Mouse (Mus musculus): ENCODE data around the gene Atp2b4. TPM values are rescaled to one million over a fixed set of nuclear protein-coding genes. Genes with fewer than 3 reads are reported as not detected.

Atp2b4 gene
- polyA plus RNA-seq (2014; fragmentation: Nextera tagmentation; extraction: Ambion mirVana) = 5.8 and 7.4 TPM in 2 replicates

DNA sequence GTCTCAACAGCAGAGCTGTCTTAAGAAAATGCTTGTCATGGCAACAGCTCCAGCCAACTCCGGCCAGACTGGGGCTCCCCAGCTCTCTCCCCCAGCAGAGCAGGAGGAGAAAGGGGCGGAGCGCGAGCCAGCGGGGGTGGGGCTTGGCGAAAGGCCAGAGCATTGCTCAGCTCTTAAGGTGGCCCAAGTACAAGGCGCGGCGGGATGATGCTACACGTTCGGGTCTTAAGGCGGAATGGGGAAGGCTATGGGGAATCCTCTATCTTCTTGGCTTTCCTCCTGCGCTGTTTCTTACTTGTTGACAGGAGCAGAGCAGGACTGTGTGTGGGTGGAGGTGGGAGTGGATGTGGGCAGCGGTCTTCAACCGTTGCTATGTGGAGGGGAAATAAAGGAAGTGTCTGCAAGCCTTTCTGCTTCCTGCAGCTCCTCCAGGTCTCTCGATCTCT lies at the start of gene Atp2b4:
TSS of gene Atp2b4 (minus strand) at position 94 of the 446 bp plus-strand sequence.
- 0% methylated on average over 16 of the region's 16 CpGs for WGBS
- H3K9ac ChIP-seq (ENCODE audit: low read length) = peak within 1 kb of the TSS; percentile 56
- H3K4me3 ChIP-seq (ENCODE audit: low read depth, low read length) = peak within 1 kb of the TSS; percentile 53
- DNase-seq (ENCODE audit: low spot score) (peak; percentile 94), ATAC-seq (ENCODE audit: insufficient number of reproducible peaks, low FRiP score, low TSS enrichment, low read depth) (peak; percentile 80)
- no peak within 1 kb of the TSS for H3K27ac ChIP-seq (replicated peaks; ENCODE audit: low read depth, low read length)
- 0 out of 2 replicates have a peak, but pooled peaks cover 2% of the 10 kb centered on the region for H3K27me3 ChIP-seq (ENCODE audit: control insufficient read depth, insufficient read depth, low read length)
- peaks cover 12% of the 10 kb centered on the region for H3K4me1 ChIP-seq (ENCODE audit: control insufficient read depth, insufficient read depth, low read length)
- no peaks in the 10 kb centered on the region for H3K36me3 ChIP-seq (ENCODE audit: control insufficient read depth, insufficient read depth, low read length)
- peak within 1 kb of the TSS; percentile 95 for H3K4me2 ChIP-seq (ENCODE audit: low read depth, severe bottlenecking)
- no peaks in the 10 kb centered on the region for H3K9me3 ChIP-seq (ENCODE audit: control insufficient read depth, low read length)

DNA sequence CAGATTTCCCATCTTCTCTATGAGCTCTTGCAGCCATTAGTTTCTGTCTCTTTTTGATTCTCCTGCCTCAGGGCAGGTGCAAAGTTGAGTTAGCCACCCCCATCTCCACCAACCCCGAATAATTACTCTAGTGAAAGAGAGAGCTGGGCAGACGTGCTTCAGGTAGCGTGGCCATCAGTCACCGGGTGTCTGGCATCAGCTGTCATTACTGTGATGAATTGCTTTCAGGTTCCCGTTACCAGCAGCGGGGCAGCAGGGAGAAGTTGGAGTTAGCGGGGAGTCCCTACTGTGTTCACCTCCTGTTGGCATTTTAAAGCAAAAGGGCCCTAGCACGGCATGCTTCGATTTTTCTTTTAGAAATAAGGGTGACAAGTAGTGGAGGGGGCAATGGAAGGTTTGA lies 43.9 kb upstream of the Atp2b4 start:
- DNase-seq (ENCODE audit: low spot score) = no peak
- ATAC-seq (ENCODE audit: insufficient number of reproducible peaks, low FRiP score, low TSS enrichment, low read depth) = no peak
- no peak overlapping the region for H3K4me2 ChIP-seq (ENCODE audit: low read depth, severe bottlenecking)
- 11% methylated on average over 9 of the region's 9 CpGs for WGBS
- no peak overlapping the region for H3K4me3 ChIP-seq (ENCODE audit: low read depth, low read length)
- H3K27me3 ChIP-seq (ENCODE audit: control insufficient read depth, insufficient read depth, low read length) = no peaks in the 10 kb centered on the region
- H3K9me3 ChIP-seq (ENCODE audit: control insufficient read depth, low read length) = no peaks in the 10 kb centered on the region
- no peak overlapping the region for H3K9ac ChIP-seq (ENCODE audit: low read length)
- no peaks in the 10 kb centered on the region for H3K36me3 ChIP-seq (ENCODE audit: control insufficient read depth, insufficient read depth, low read length)
- H3K27ac ChIP-seq (replicated peaks; ENCODE audit: low read depth, low read length) = no peak overlapping the region
- H3K4me1 ChIP-seq (ENCODE audit: control insufficient read depth, insufficient read depth, low read length) = no peaks in the 10 kb centered on the region

DNA sequence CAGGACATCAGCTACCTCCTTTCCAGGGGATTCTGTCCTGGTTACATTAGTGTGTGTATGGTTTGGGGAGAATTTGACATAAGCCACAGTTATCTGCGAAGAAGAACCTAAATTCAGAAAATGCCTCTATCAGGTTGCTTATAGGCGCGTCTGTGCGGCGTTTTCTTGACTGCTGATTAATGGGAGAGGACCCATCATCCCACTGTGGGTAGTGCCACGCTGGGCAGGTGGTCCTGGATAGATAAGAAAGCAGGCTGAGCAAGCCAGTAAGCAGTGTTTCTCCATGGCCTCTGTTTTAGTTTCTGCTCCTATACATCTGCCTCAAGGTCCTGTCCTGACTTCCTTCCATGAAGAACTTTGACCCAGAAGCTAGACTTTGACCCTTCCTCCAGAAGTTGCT lies 43.1 kb upstream of the Atp2b4 start:
- Histone ChIP-seq H3K4me2 (ENCODE audit: low read depth, severe bottlenecking) (no peak overlapping the region), H3K4me1 (ENCODE audit: control insufficient read depth, insufficient read depth, low read length) (no peaks in the 10 kb centered on the region), H3K9ac (ENCODE audit: low read length) (no peak overlapping the region), H3K9me3 (ENCODE audit: control insufficient read depth, low read length) (no peaks in the 10 kb centered on the region), H3K36me3 (ENCODE audit: control insufficient read depth, insufficient read depth, low read length) (no peaks in the 10 kb centered on the region), H3K4me3 (ENCODE audit: low read depth, low read length) (no peak overlapping the region), H3K27ac (replicated peaks; ENCODE audit: low read depth, low read length) (no peak overlapping the region), H3K27me3 (ENCODE audit: control insufficient read depth, insufficient read depth, low read length) (no peaks in the 10 kb centered on the region)
- ATAC-seq (ENCODE audit: insufficient number of reproducible peaks, low FRiP score, low TSS enrichment, low read depth) (no peak), DNase-seq (ENCODE audit: low spot score) (no peak)
- WGBS = 86% methylated on average over 6 of the region's 6 CpGs

DNA sequence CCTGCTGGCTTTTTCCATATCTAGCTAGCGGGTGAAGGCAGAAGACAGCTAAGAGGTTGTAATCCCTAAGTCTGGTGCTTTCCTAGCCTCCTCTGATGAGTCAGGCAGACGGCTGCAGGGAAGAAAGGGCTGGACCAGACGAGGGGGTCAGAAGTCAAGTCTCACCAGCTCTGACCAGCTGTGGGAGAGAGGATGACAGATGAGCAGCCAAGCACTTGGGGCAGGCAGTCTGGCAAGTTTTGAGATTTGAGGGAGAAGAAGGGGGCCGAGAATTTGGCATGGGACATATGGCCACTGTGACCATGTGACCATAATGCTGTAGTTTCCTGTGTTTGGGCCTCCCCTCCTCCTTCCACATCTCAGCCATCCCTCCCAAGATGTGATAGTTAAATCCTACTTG lies 42.5 kb upstream of the Atp2b4 start:
- ATAC-seq (ENCODE audit: insufficient number of reproducible peaks, low FRiP score, low TSS enrichment, low read depth) (no peak), DNase-seq (ENCODE audit: low spot score) (no peak)
- no peak overlapping the region for H3K4me2 ChIP-seq (ENCODE audit: low read depth, severe bottlenecking)
- H3K9me3 ChIP-seq (ENCODE audit: control insufficient read depth, low read length) = no peaks in the 10 kb centered on the region
- H3K4me3 ChIP-seq (ENCODE audit: low read depth, low read length) = no peak overlapping the region
- no peak overlapping the region for H3K27ac ChIP-seq (replicated peaks; ENCODE audit: low read depth, low read length)
- no peak overlapping the region for H3K9ac ChIP-seq (ENCODE audit: low read length)
- H3K27me3 ChIP-seq (ENCODE audit: control insufficient read depth, insufficient read depth, low read length) = no peaks in the 10 kb centered on the region
- H3K4me1 ChIP-seq (ENCODE audit: control insufficient read depth, insufficient read depth, low read length) = no peaks in the 10 kb centered on the region
- WGBS = 8% methylated on average over 4 of the region's 4 CpGs
- H3K36me3 ChIP-seq (ENCODE audit: control insufficient read depth, insufficient read depth, low read length) = no peaks in the 10 kb centered on the region

GRCm38 (mm10) chr1:133842074-133842725 lies 41.4 kb upstream of the Atp2b4 start:
- WGBS = 72% methylated on average over 11 of the region's 11 CpGs
- no peaks in the 10 kb centered on the region for H3K27me3 ChIP-seq (ENCODE audit: control insufficient read depth, insufficient read depth, low read length)
- H3K4me2 ChIP-seq (ENCODE audit: low read depth, severe bottlenecking) = no peak overlapping the region
- H3K4me1 ChIP-seq (ENCODE audit: control insufficient read depth, insufficient read depth, low read length) = no peaks in the 10 kb centered on the region
- no peak overlapping the region for H3K27ac ChIP-seq (replicated peaks; ENCODE audit: low read depth, low read length)
- DNase-seq (ENCODE audit: low spot score) = no peak
- no peak overlapping the region for H3K9ac ChIP-seq (ENCODE audit: low read length)
- no peaks in the 10 kb centered on the region for H3K36me3 ChIP-seq (ENCODE audit: control insufficient read depth, insufficient read depth, low read length)
- no peak overlapping the region for H3K4me3 ChIP-seq (ENCODE audit: low read depth, low read length)
- H3K9me3 ChIP-seq (ENCODE audit: control insufficient read depth, low read length) = no peaks in the 10 kb centered on the region
- no peak for ATAC-seq (ENCODE audit: insufficient number of reproducible peaks, low FRiP score, low TSS enrichment, low read depth)

DNA sequence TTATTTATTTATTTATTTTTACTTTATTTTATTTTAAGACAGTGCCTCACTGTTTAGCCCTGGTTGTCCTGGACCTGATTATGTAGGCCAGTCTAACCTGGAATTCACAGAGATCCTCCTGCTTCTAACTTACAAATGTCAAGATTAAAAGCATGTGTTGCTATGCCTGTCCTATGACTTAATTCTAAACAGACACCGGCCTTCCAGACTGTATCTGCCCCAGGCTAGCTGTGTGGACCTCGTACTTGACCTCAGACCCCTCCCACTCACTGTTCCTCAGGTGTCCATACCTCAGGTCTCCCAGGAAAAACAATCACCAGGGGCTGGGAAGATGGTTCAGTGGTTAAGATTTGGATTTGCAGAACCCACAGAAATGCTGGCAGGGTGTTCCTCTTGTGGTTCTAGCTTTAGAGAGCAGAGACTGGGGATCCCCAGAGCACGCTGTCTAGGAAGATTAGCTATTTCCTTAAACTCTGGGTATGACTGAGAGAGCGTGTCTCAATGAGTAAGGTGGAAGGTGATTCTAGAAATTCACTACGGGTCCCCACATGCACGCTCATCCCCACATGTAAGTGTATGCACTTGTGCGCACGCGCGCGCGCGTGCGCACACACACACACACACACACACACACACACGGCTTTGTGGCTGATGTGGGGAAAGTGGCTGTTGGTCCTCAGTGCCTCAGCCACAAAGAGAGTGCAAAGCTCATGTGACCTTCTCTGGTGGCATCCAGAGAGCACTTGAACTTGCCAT lies 40.5 kb upstream of the Atp2b4 start:
- H3K9ac ChIP-seq (ENCODE audit: low read length) = no peak overlapping the region
- H3K36me3 ChIP-seq (ENCODE audit: control insufficient read depth, insufficient read depth, low read length) = no peaks in the 10 kb centered on the region
- DNase-seq (ENCODE audit: low spot score) (no peak), ATAC-seq (ENCODE audit: insufficient number of reproducible peaks, low FRiP score, low TSS enrichment, low read depth) (no peak)
- no peaks in the 10 kb centered on the region for H3K4me1 ChIP-seq (ENCODE audit: control insufficient read depth, insufficient read depth, low read length)
- no peak overlapping the region for H3K4me3 ChIP-seq (ENCODE audit: low read depth, low read length)
- H3K27ac ChIP-seq (replicated peaks; ENCODE audit: low read depth, low read length) = no peak overlapping the region
- H3K27me3 ChIP-seq (ENCODE audit: control insufficient read depth, insufficient read depth, low read length) = no peaks in the 10 kb centered on the region
- 80% methylated on average over 15 of the region's 15 CpGs for WGBS
- no peaks in the 10 kb centered on the region for H3K9me3 ChIP-seq (ENCODE audit: control insufficient read depth, low read length)
- no peak overlapping the region for H3K4me2 ChIP-seq (ENCODE audit: low read depth, severe bottlenecking)

DNA sequence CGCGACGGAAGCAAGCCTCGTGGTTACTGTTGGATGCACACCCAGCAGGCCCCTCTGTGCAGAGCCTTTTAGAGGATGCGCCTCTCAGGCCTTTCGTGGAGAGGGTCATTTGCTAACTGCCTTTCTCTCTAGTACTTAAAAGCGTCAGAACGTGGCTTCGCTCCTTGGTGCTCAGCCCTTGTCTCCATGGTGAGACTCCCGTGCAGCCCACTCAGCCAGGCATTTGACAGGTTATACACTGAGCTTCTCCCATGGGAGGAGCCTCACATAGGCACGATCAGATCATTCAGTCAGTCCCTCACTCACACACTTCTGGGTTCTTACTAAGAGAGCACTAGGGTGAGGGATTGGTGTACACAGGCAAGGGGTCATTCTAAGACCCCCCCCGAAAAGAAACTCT lies 39.7 kb upstream of the Atp2b4 start:
- Histone ChIP-seq H3K4me1 (ENCODE audit: control insufficient read depth, insufficient read depth, low read length) (no peaks in the 10 kb centered on the region), H3K4me3 (ENCODE audit: low read depth, low read length) (no peak overlapping the region), H3K27me3 (ENCODE audit: control insufficient read depth, insufficient read depth, low read length) (no peaks in the 10 kb centered on the region), H3K9ac (ENCODE audit: low read length) (no peak overlapping the region), H3K4me2 (ENCODE audit: low read depth, severe bottlenecking) (no peak overlapping the region), H3K9me3 (ENCODE audit: control insufficient read depth, low read length) (no peaks in the 10 kb centered on the region), H3K27ac (replicated peaks; ENCODE audit: low read depth, low read length) (no peak overlapping the region), H3K36me3 (ENCODE audit: control insufficient read depth, insufficient read depth, low read length) (no peaks in the 10 kb centered on the region)
- 42% methylated on average over 12 of the region's 12 CpGs for WGBS
- DNase-seq (ENCODE audit: low spot score) = no peak
- no peak for ATAC-seq (ENCODE audit: insufficient number of reproducible peaks, low FRiP score, low TSS enrichment, low read depth)

DNA sequence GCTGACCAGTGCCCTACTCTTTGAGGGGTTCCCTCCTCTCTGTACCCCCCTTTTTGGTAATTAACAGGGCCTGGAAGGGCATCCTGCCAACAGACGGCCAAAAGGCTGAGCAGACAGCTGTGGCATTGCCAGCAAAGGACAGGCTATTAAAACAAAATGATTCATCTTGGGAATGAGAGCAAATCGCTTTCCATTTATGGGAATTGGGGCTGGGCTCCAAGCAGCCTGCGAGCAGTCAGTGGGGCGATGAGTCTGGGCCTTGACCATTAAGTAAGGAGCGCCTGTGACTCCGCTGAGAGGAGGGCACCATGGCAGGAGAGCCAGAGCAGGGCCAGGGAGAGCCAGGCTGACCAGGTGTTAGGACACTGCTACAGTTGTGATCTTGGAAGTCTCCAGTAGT lies 33.5 kb upstream of the Atp2b4 start:
- no peak overlapping the region for H3K4me3 ChIP-seq (ENCODE audit: low read depth, low read length)
- WGBS = 79% methylated on average over 6 of the region's 6 CpGs
- no peak overlapping the region for H3K4me2 ChIP-seq (ENCODE audit: low read depth, severe bottlenecking)
- no peak overlapping the region for H3K27ac ChIP-seq (replicated peaks; ENCODE audit: low read depth, low read length)
- ATAC-seq (ENCODE audit: insufficient number of reproducible peaks, low FRiP score, low TSS enrichment, low read depth) (no peak), DNase-seq (ENCODE audit: low spot score) (no peak)
- H3K36me3 ChIP-seq (ENCODE audit: control insufficient read depth, insufficient read depth, low read length) = no peaks in the 10 kb centered on the region
- H3K9ac ChIP-seq (ENCODE audit: low read length) = no peak overlapping the region
- no peaks in the 10 kb centered on the region for H3K9me3 ChIP-seq (ENCODE audit: control insufficient read depth, low read length)
- H3K4me1 ChIP-seq (ENCODE audit: control insufficient read depth, insufficient read depth, low read length) = no peaks in the 10 kb centered on the region
- no peaks in the 10 kb centered on the region for H3K27me3 ChIP-seq (ENCODE audit: control insufficient read depth, insufficient read depth, low read length)

Data from limb, embryonic 11.5 days (tissue).